Mouse (Mus musculus) midbrain, postnatal 0 days (tissue): ENCODE data around the gene Zdhhc14. TPM values are rescaled to one million over a fixed set of nuclear protein-coding genes. Genes with fewer than 3 reads are reported as not detected.

Experiments
- ATAC-seq: fragments of 200-750 bp; cut with Nextera tagmentation; 2 replicates; pipeline ENCODE4 v1.8.0; 2017; ENCODE audit warnings: moderate number of reproducible peaks, mild to moderate bottlenecking, moderate TSS enrichment, moderate library complexity; ENCODE audit not compliant: low FRiP score
- DNase-seq: peaks from one replicate; pipeline ENCODE4 v3.0.0-alpha.2; 2015; ENCODE audit warnings: low spot score
- H3K27ac ChIP-seq: fragments of 300-500 bp; sonication (generic); 2 replicates; pipeline ENCODE4 v1.5.1; 2014; ENCODE audit warnings: low read depth, mild to moderate bottlenecking, low read length, mixed read lengths
- H3K27me3 ChIP-seq: fragments of 300-500 bp; sonication (generic); 2 replicates; pipeline ENCODE4 v1.6.1; 2014; ENCODE audit warnings: low read length, control low read depth, mixed read lengths; ENCODE audit not compliant: insufficient read depth
- H3K36me3 ChIP-seq: fragments of 300-500 bp; sonication (generic); 2 replicates; pipeline ENCODE4 v1.6.1; 2014; ENCODE audit warnings: low read length, control low read depth, mixed read lengths; ENCODE audit not compliant: insufficient read depth
- H3K4me1 ChIP-seq: fragments of 300-500 bp; sonication (generic); 2 replicates; pipeline ENCODE4 v1.6.1; 2014; ENCODE audit warnings: mild to moderate bottlenecking, control low read depth, antibody characterized with exemption, low read length, mixed read lengths; ENCODE audit not compliant: insufficient read depth
- H3K4me2 ChIP-seq: fragments of 300-500 bp; sonication (generic); 2 replicates; pipeline ENCODE4 v1.6.1; 2014; ENCODE audit warnings: low read depth, mild to moderate bottlenecking, low read length, mixed read lengths; ENCODE audit not compliant: poor library complexity, severe bottlenecking
- H3K4me3 ChIP-seq: fragments of 300-500 bp; sonication (generic); 2 replicates; pipeline ENCODE4 v1.5.1; 2014; ENCODE audit warnings: low read depth, mild to moderate bottlenecking, low read length, moderate library complexity
- H3K9ac ChIP-seq: fragments of 300-500 bp; sonication (generic); replicated peaks from 2 replicates; pipeline ENCODE4 v1.6.1; 2014; ENCODE audit warnings: mild to moderate bottlenecking, low read length, moderate library complexity, mixed read lengths; ENCODE audit not compliant: poor library complexity, severe bottlenecking
- H3K9me3 ChIP-seq: fragments of 300-500 bp; sonication (generic); 2 replicates; pipeline ENCODE4 v1.6.1; 2016; ENCODE audit warnings: low read length, control low read depth
- CTCF ChIP-seq: IDR thresholded peaks from 2 replicates; pipeline ENCODE4 v1.5.1; 2016; ENCODE audit warnings: antibody characterized with exemption, mild to moderate bottlenecking
- WGBS: fragments of 180-500 bp; shearing (Covaris S2); extraction: QIAGEN DNeasy Blood & Tissue Kit; methylation state at CpG from one replicate; pipeline ENCODE4 v1.1.7; 2014; 5-methylcytosine and 5-hydroxymethylcytosine counted together
- polyA plus RNA-seq: library from polyadenylated mRNA; unstranded; fragments of >200 nt; fragmentation: Nextera tagmentation; extraction: Ambion mirVana; gene quantifications from 2 replicates; pipeline ENCODE4 v1.2.1, GENCODE M21; 2015
- total RNA-seq: library from RNA; depleted of rRNA; stranded (reverse); fragments of >200 nt; gene quantifications from 2 replicates; pipeline ENCODE4 v1.2.3, GENCODE M21; 2014

The Zdhhc14 gene
- total and polyA plus RNA-seq, 2 experiments from 2014 or later, result 9.6 to 18.3 TPM

- ATAC-seq (no peak), DNase-seq (no peak)
- Histone ChIP-seq H3K9ac (no peak overlapping the region), H3K4me3 (no peak overlapping the region), H3K36me3 (no peaks in the 10 kb centered on the region), H3K27me3 (no peaks in the 10 kb centered on the region), H3K9me3 (no peaks in the 10 kb centered on the region), H3K4me1 (no peaks in the 10 kb centered on the region), H3K4me2 (no peak overlapping the region), H3K27ac (no peak overlapping the region)
- no peak for TF ChIP-seq CTCF
- WGBS, result 74% methylated on average over 14 of the region's 14 CpGs
Measured at GRCm38 (mm10) chr17:5552036-5552760, 59.8 kb downstream of the Zdhhc14 start.

GRCm38 (mm10) chr17:5553556-5553955 is 61.2 kb downstream of the Zdhhc14 start:
- Histone ChIP-seq H3K36me3 (no peaks in the 10 kb centered on the region), H3K9ac (no peak overlapping the region), H3K4me1 (no peaks in the 10 kb centered on the region), H3K4me2 (no peak overlapping the region), H3K27me3 (no peaks in the 10 kb centered on the region), H3K27ac (no peak overlapping the region), H3K9me3 (no peaks in the 10 kb centered on the region), H3K4me3 (no peak overlapping the region)
- ATAC-seq, result no peak
- DNase-seq, result peak; percentile 58
- WGBS, result 70% methylated on average over 5 of the region's 5 CpGs
- TF ChIP-seq CTCF, result no peak

- no peak for TF ChIP-seq CTCF
- H3K4me3 ChIP-seq, result no peak overlapping the region
- ATAC-seq (no peak), DNase-seq (no peak)
- H3K27me3 ChIP-seq, result no peaks in the 10 kb centered on the region
- H3K27ac ChIP-seq, result no peak overlapping the region
- H3K36me3 ChIP-seq, result no peaks in the 10 kb centered on the region
- no peak overlapping the region for H3K9ac ChIP-seq
- H3K4me1 ChIP-seq, result no peaks in the 10 kb centered on the region
- 85% methylated on average over 2 of the region's 2 CpGs for WGBS
- no peaks in the 10 kb centered on the region for H3K9me3 ChIP-seq
- no peak overlapping the region for H3K4me2 ChIP-seq
Measured at GRCm38 (mm10) chr17:5554573-5554972, 62.2 kb downstream of the Zdhhc14 start.

- H3K27me3 ChIP-seq, result no peaks in the 10 kb centered on the region
- DNase-seq (peak; percentile 20), ATAC-seq (no peak)
- H3K36me3 ChIP-seq, result no peaks in the 10 kb centered on the region
- WGBS, result 74% methylated on average over 8 of the region's 8 CpGs
- no peak overlapping the region for H3K27ac ChIP-seq
- no peaks in the 10 kb centered on the region for H3K4me1 ChIP-seq
- H3K9me3 ChIP-seq, result no peaks in the 10 kb centered on the region
- TF ChIP-seq CTCF, result no peak
- H3K9ac ChIP-seq, result no peak overlapping the region
- no peak overlapping the region for H3K4me3 ChIP-seq
- no peak overlapping the region for H3K4me2 ChIP-seq
Measured at GRCm38 (mm10) chr17:5556568-5556967, 64.2 kb downstream of the Zdhhc14 start.

GRCm38 (mm10) chr17:5560212-5560611 is 67.9 kb downstream of the Zdhhc14 start:
- no peaks in the 10 kb centered on the region for H3K36me3 ChIP-seq
- no peaks in the 10 kb centered on the region for H3K4me1 ChIP-seq
- WGBS, result 89% methylated on average over 4 of the region's 4 CpGs
- no peak overlapping the region for H3K27ac ChIP-seq
- no peak for DNase-seq
- ATAC-seq, result no peak
- H3K4me3 ChIP-seq, result no peak overlapping the region
- H3K9ac ChIP-seq, result no peak overlapping the region
- no peaks in the 10 kb centered on the region for H3K9me3 ChIP-seq
- H3K27me3 ChIP-seq, result no peaks in the 10 kb centered on the region
- no peak overlapping the region for H3K4me2 ChIP-seq
- no peak for TF ChIP-seq CTCF

- H3K36me3 ChIP-seq, result no peaks in the 10 kb centered on the region
- ATAC-seq, result no peak
- TF ChIP-seq CTCF, result no peak
- no peak overlapping the region for H3K9ac ChIP-seq
- no peak for DNase-seq
- no peaks in the 10 kb centered on the region for H3K4me1 ChIP-seq
- H3K4me2 ChIP-seq, result no peak overlapping the region
- no peak overlapping the region for H3K27ac ChIP-seq
- no peaks in the 10 kb centered on the region for H3K27me3 ChIP-seq
- H3K4me3 ChIP-seq, result no peak overlapping the region
- no peaks in the 10 kb centered on the region for H3K9me3 ChIP-seq
- 89% methylated on average over 6 of the region's 6 CpGs for WGBS
Measured at GRCm38 (mm10) chr17:5563108-5563507, 70.8 kb downstream of the Zdhhc14 start.
